Mouse (Mus musculus): ENCODE data around the gene Itga4. TPM values are rescaled to one million over a fixed set of nuclear protein-coding genes. Genes with fewer than 3 reads are reported as not detected.

The Itga4 gene
- total and polyA plus RNA-seq, 3 experiments: 22.7 to 97.5 (median 48.9) TPM

- H3K9ac ChIP-seq (ENCODE audit: control insufficient read depth, low read depth, low read length, poor library complexity, severe bottlenecking): no peak overlapping the region
- H3K4me3 ChIP-seq (ENCODE audit: control insufficient read depth in 1 of 2, insufficient read depth in 1 of 2, low read depth in 2 of 2, low read length in 2 of 2): no peak overlapping the region
- H3K27me3 ChIP-seq (ENCODE audit: control insufficient read depth in 1 of 2, insufficient read depth in 2 of 2, low read length in 2 of 2): no peaks in the 10 kb centered on the region
- no peak for TF ChIP-seq ZC3H11A (IDR thresholded peaks at IDR 0.05; ENCODE audit: low read depth, low read length)
- no peak for TF ChIP-seq TCF12 (IDR thresholded peaks at IDR 0.05; ENCODE audit: low read depth, low read length)
- no peak for TF ChIP-seq TBP (IDR thresholded peaks at IDR 0.05; ENCODE audit: low read depth, low read length)
- TF ChIP-seq JUND (IDR thresholded peaks at IDR 0.05; ENCODE audit: low read depth, low read length): no peak
- no peak for TF ChIP-seq ZKSCAN1 (IDR thresholded peaks at IDR 0.05; ENCODE audit: low read depth, low read length)
- TF ChIP-seq MEF2A (IDR thresholded peaks at IDR 0.05; ENCODE audit: extremely low read depth, insufficient replicate concordance, low read depth, low read length, poor library complexity, severe bottlenecking): no peak
- no peak for TF ChIP-seq MAFK (IDR thresholded peaks at IDR 0.05; ENCODE audit: borderline replicate concordance, low read depth, low read length)
- no peaks in the 10 kb centered on the region for H3K9me3 ChIP-seq (replicated peaks; ENCODE audit: insufficient read depth, low read length)
- H3K4me1 ChIP-seq (ENCODE audit: control insufficient read depth in 1 of 2, insufficient read depth in 2 of 2, low read length in 2 of 2): no peaks in the 10 kb centered on the region; a peak in 1 of 4 replicates
- DNase-seq (ENCODE audit: low read depth, low spot score): no peak
- no peak overlapping the region for H3K27ac ChIP-seq (ENCODE audit: control insufficient read depth, low read depth, low read length)
- no peaks in the 10 kb centered on the region for H3K79me2 ChIP-seq (ENCODE audit: control insufficient read depth, insufficient read depth, low read length, poor library complexity)
- H3K36me3 ChIP-seq (ENCODE audit: control insufficient read depth in 1 of 2, insufficient read depth in 2 of 2, low read length in 2 of 2): no peaks in the 10 kb centered on the region
These were observed 96.2 kb downstream of the Itga4 start for GRCm38 (mm10) chr2:79351179-79352099.

GRCm38 (mm10) chr2:79352100-79352802 is 97.0 kb downstream of the Itga4 start:
- no peak overlapping the region for H3K27ac ChIP-seq (ENCODE audit: control insufficient read depth, low read depth, low read length)
- TF ChIP-seq SMC3 (IDR thresholded peaks at IDR 0.05; ENCODE audit: low read depth, low read length) (no peak), CHD2 (IDR thresholded peaks at IDR 0.05; ENCODE audit: low read length) (no peak), ZMIZ1 (IDR thresholded peaks at IDR 0.05; ENCODE audit: low read depth, low read length) (no peak), POLR2AphosphoS2 (IDR thresholded peaks at IDR 0.05; ENCODE audit: low read length) (no peak), TAL1 (IDR thresholded peaks at IDR 0.05; ENCODE audit: low read length) (no peak), ZNF384 (IDR thresholded peaks at IDR 0.05; ENCODE audit: low read depth, low read length) (no peak)
- H3K9ac ChIP-seq (ENCODE audit: control insufficient read depth, low read depth, low read length, poor library complexity, severe bottlenecking): no peak overlapping the region
- H3K27me3 ChIP-seq (ENCODE audit: control insufficient read depth in 1 of 2, insufficient read depth in 2 of 2, low read length in 2 of 2): no peaks in the 10 kb centered on the region
- H3K79me2 ChIP-seq (ENCODE audit: control insufficient read depth, insufficient read depth, low read length, poor library complexity): no peaks in the 10 kb centered on the region
- no peaks in the 10 kb centered on the region for H3K36me3 ChIP-seq (ENCODE audit: control insufficient read depth in 1 of 2, insufficient read depth in 2 of 2, low read length in 2 of 2)
- H3K4me1 ChIP-seq (ENCODE audit: control insufficient read depth in 1 of 2, insufficient read depth in 2 of 2, low read length in 2 of 2): no peaks in the 10 kb centered on the region; a peak in 1 of 4 replicates
- no peak overlapping the region for H3K4me3 ChIP-seq (ENCODE audit: control insufficient read depth in 1 of 2, insufficient read depth in 1 of 2, low read depth in 2 of 2, low read length in 2 of 2)
- no peaks in the 10 kb centered on the region for H3K9me3 ChIP-seq (replicated peaks; ENCODE audit: insufficient read depth, low read length)
- DNase-seq (ENCODE audit: low read depth, low spot score): no peak

Data from MEL (cell line).